Mouse (Mus musculus) testis, adult 2 months (tissue): ENCODE data around the gene Cacna1i.

ENCODE experiments used
- CTCF ChIP-seq: fragments of 200-500 bp; IDR thresholded peaks from 2 replicates; pipeline ENCODE4 v1.5.1; 2012; ENCODE audit warnings: low read depth, mild to moderate bottlenecking, inconsistent platforms, low read length, moderate library complexity; ENCODE audit not compliant: control insufficient read depth, insufficient read depth, insufficient replicate concordance
- POLR2A ChIP-seq: fragments of 200-500 bp; IDR thresholded peaks from 2 replicates; pipeline ENCODE4 v1.6.1; 2012; ENCODE audit warnings: low read depth, mild to moderate bottlenecking, inconsistent platforms, low read length, moderate library complexity; ENCODE audit not compliant: control insufficient read depth

- TF ChIP-seq POLR2A (no peak), CTCF (no peak)
These were observed 32.3 kb downstream of the Cacna1i start for GRCm38 (mm10) chr15:80319315-80319714.
